Mouse (Mus musculus) lung, postnatal 14 days (tissue): ENCODE measurements around the gene Ear6.

Experiments
- DNase-seq: peaks from one replicate; pipeline ENCODE4 v3.0.0; 2021

The Ear6 gene

GRCm38 (mm10) chr14:51895071-51895470 lies 41.6 kb downstream of the Ear6 start:
- no peak for DNase-seq

- DNase-seq = no peak
Measured at GRCm38 (mm10) chr14:51896019-51896418, 42.5 kb downstream of the Ear6 start.

- no peak for DNase-seq
Measured at GRCm38 (mm10) chr14:51896539-51897170, 43.2 kb downstream of the Ear6 start.

GRCm38 (mm10) chr14:51899351-51899750 lies 45.9 kb downstream of the Ear6 start:
- no peak for DNase-seq

GRCm38 (mm10) chr14:51902806-51903710 lies 49.6 kb downstream of the Ear6 start:
- DNase-seq = peak; percentile 88

GRCm38 (mm10) chr14:51903782-51904181 lies 50.3 kb downstream of the Ear6 start:
- no peak for DNase-seq
